Mouse (Mus musculus) myocyte (in vitro differentiated cells): Measurements from ENCODE around the gene Mvd. TPM values are rescaled to one million over a fixed set of nuclear protein-coding genes. Genes with fewer than 3 reads are reported as not detected.
A peak's percentile ranks its signal among the peaks of the same experiment; 100 is the strongest.

Experiments used
- H3K27me3 ChIP-seq: one replicate; pipeline ENCODE4 v1.6.1; 2011; ENCODE audit not compliant: control insufficient read depth, insufficient read depth, insufficient read length
- H3K36me3 ChIP-seq: one replicate; pipeline ENCODE4 v1.6.1; 2011; ENCODE audit not compliant: control insufficient read depth, insufficient read depth
- H3K4me2 ChIP-seq: one replicate; pipeline ENCODE4 v1.6.1; 2011; ENCODE audit warnings: low read depth, control low read depth
- H3K4me3 ChIP-seq: one replicate; pipeline ENCODE4 v1.5.1; 2011; ENCODE audit warnings: mild to moderate bottlenecking, control low read depth, moderate library complexity
- H3K79me2 ChIP-seq: one replicate; pipeline ENCODE4 v1.6.1; 2011; ENCODE audit not compliant: control insufficient read depth, insufficient read depth
- H3ac ChIP-seq: one replicate; pipeline ENCODE4 v1.6.1; 2011; ENCODE audit not compliant: control insufficient read depth, insufficient read length
- CEBPB ChIP-seq: IDR thresholded peaks from 2 replicates; pipeline ENCODE4 v1.6.1; 2011; ENCODE audit warnings: mild to moderate bottlenecking, moderate library complexity; ENCODE audit not compliant: poor library complexity, insufficient read depth, severe bottlenecking
- E2F4 ChIP-seq: IDR thresholded peaks from one replicate; pipeline ENCODE4 v1.6.1; 2011; ENCODE audit warnings: mild to moderate bottlenecking, control low read depth, moderate library complexity; ENCODE audit not compliant: insufficient read depth
- MAX ChIP-seq: IDR thresholded peaks from one replicate; pipeline ENCODE4 v1.6.1; 2011; ENCODE audit warnings: low read depth, mild to moderate bottlenecking, control low read depth
- MYOD1 ChIP-seq, 3 experiments: IDR thresholded peaks; one replicate each; pipeline ENCODE4 v1.6.1; 2011; ENCODE audit warnings: control low read depth in 2 of 3, low read depth in 2 of 3, mild to moderate bottlenecking in 2 of 3, moderate library complexity in 1 of 3; ENCODE audit not compliant: insufficient read length in 2 of 3, control insufficient read depth in 1 of 3
- MYOG ChIP-seq, 3 experiments: IDR thresholded peaks; one replicate each; pipeline ENCODE4 v1.6.1; 2011; ENCODE audit warnings: control low read depth in 2 of 3, low read depth in 2 of 3, mild to moderate bottlenecking in 2 of 3; ENCODE audit not compliant: insufficient read length in 2 of 3, control insufficient read depth in 1 of 3, insufficient read depth in 1 of 3
- POLR2A ChIP-seq: IDR thresholded peaks from one replicate; pipeline ENCODE4 v1.6.1; 2011; ENCODE audit warnings: low read depth, mild to moderate bottlenecking, control low read depth, moderate library complexity; ENCODE audit not compliant: insufficient read length
- POLR2AphosphoS2 ChIP-seq: IDR thresholded peaks from one replicate; pipeline ENCODE4 v1.6.1; 2011; ENCODE audit warnings: low read depth, control low read depth; ENCODE audit not compliant: insufficient read length
- REST ChIP-seq: IDR thresholded peaks from one replicate; pipeline ENCODE4 v1.6.1; 2011; ENCODE audit warnings: mild to moderate bottlenecking, control low read depth, moderate library complexity; ENCODE audit not compliant: insufficient read depth, insufficient read length
- SRF ChIP-seq: IDR thresholded peaks from one replicate; pipeline ENCODE4 v1.6.1; 2011; ENCODE audit warnings: low read depth; ENCODE audit not compliant: control insufficient read depth, insufficient read length
- TCF12 ChIP-seq: IDR thresholded peaks from one replicate; pipeline ENCODE4 v1.6.1; 2011; ENCODE audit warnings: mild to moderate bottlenecking, control low read depth; ENCODE audit not compliant: poor library complexity, insufficient read depth, severe bottlenecking
- TCF3 ChIP-seq: IDR thresholded peaks from one replicate; pipeline ENCODE4 v1.6.1; 2011; ENCODE audit warnings: low read depth, control low read depth; ENCODE audit not compliant: insufficient read length
- USF1 ChIP-seq: IDR thresholded peaks from one replicate; pipeline ENCODE4 v1.6.1; 2011; ENCODE audit warnings: low read depth, mild to moderate bottlenecking, control low read depth, moderate library complexity
- polyA plus RNA-seq: library from polyadenylated mRNA; unstranded; fragments of >200 nt; fragmentation: generic; extraction: Trizol; gene quantifications from one replicate; pipeline ENCODE4 v1.2.1, GENCODE M21; 2012; ENCODE audit warnings: missing spikeins

The Mvd gene
- 85.3 TPM for polyA plus RNA-seq

- Histone ChIP-seq H3K4me3 (peak within 1 kb of the TSS; percentile 65), H3K79me2 (peaks cover 16% of the 10 kb centered on the region), H3K36me3 (peaks cover 4% of the 10 kb centered on the region), H3K27me3 (no peaks in the 10 kb centered on the region), H3K4me2 (peak within 1 kb of the TSS; percentile 91), H3ac (peak within 1 kb of the TSS; percentile 13)
- TF ChIP-seq USF1 (no peak), E2F4 (no peak), POLR2A (peak; percentile 94), CEBPB (no peak), MYOG (IDR thresholded peaks at IDR 0.05; ENCODE audit: control insufficient read depth in 1 of 3, insufficient read depth in 1 of 3, insufficient read length in 2 of 3, low read depth in 2 of 3) (peak in 1 of 3 experiments; percentile 4), TCF12 (no peak), REST (no peak), SRF (peak; percentile 28), POLR2AphosphoS2 (peak; percentile 95), TCF3 (no peak), MYOD1 (IDR thresholded peaks at IDR 0.05; ENCODE audit: control insufficient read depth in 1 of 3, insufficient read length in 2 of 3, low read depth in 2 of 3) (peak in 2 of 3 experiments; percentile 6 to 11)
Measured at GRCm38 (mm10) chr8:122443262-122444006, at the start of gene Mvd. TSS of gene Mvd (minus strand) at chr8:122443422.

GRCm38 (mm10) chr8:122488387-122488786 lies 45.2 kb upstream of the Mvd start:
- TF ChIP-seq POLR2A (no peak), MYOG (IDR thresholded peaks at IDR 0.05; ENCODE audit: control insufficient read depth in 1 of 3, insufficient read depth in 1 of 3, insufficient read length in 2 of 3, low read depth in 2 of 3) (no peak), SRF (no peak), USF1 (no peak), TCF3 (no peak)
- no peak overlapping the region for H3K4me3 ChIP-seq
- no peak overlapping the region for H3K4me2 ChIP-seq
- H3K36me3 ChIP-seq, result peaks cover 42% of the 10 kb centered on the region
- H3K79me2 ChIP-seq, result no peaks in the 10 kb centered on the region
- no peak overlapping the region for H3ac ChIP-seq
- H3K27me3 ChIP-seq, result no peaks in the 10 kb centered on the region

DNA sequence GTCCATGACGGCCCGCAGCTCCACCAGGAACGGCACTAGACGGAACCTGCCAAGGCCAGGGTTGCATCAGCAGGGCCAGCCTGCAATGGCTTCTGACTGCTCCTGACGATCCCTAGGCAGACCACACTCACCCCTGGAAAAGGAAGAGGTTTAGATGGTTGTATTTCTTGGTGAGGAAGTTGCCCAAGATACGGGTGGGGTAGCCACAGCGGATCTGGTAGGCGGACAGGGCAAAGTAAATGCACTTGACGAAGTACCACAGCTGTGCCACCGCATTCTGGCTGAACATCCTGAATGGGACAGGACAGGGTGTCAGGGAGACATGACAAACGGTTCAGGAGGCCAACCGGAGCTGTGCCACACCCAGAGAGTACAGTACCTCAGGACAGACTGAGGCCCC lies 41.6 kb upstream of the Mvd start:
- Histone ChIP-seq H3K36me3 (peaks cover 44% of the 10 kb centered on the region), H3K4me2 (no peak overlapping the region), H3ac (no peak overlapping the region), H3K27me3 (no peaks in the 10 kb centered on the region), H3K79me2 (no peaks in the 10 kb centered on the region), H3K4me3 (no peak overlapping the region)
- TF ChIP-seq TCF12, result no peak
- TF ChIP-seq MAX, result no peak
- TF ChIP-seq USF1, result no peak
- no peak for TF ChIP-seq CEBPB
- TF ChIP-seq POLR2A, result peak; percentile 13
- TF ChIP-seq MYOD1 (IDR thresholded peaks at IDR 0.05; ENCODE audit: control insufficient read depth in 1 of 3, insufficient read length in 2 of 3, low read depth in 2 of 3), result peak in 2 of 3 experiments; percentile 22 to 74
- TF ChIP-seq POLR2AphosphoS2, result peak; percentile 23

DNA sequence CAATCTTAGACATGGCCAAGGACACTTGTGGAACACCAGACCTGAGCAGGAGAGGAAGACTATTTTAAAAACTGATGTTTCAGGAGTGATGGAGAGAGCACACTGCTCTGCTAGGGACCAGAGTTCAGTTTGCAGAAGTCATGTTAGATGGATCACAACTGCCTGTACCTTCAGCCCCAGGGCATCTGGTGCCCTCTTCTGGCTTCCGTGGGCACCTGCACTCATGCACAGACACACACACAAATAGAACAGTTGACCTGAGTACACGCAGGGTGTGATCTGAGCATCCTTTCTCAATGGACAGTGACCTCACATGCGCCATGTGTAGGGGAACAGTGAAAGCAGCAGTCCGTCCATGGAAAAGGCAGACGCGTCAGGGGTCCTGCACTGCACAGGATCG lies 40.7 kb upstream of the Mvd start:
- H3K4me3 ChIP-seq, result no peak overlapping the region
- no peak overlapping the region for H3ac ChIP-seq
- H3K36me3 ChIP-seq, result peaks cover 37% of the 10 kb centered on the region
- no peaks in the 10 kb centered on the region for H3K27me3 ChIP-seq
- TF ChIP-seq POLR2A (no peak), POLR2AphosphoS2 (peak; percentile 63)
- H3K79me2 ChIP-seq, result no peaks in the 10 kb centered on the region
- no peak overlapping the region for H3K4me2 ChIP-seq

DNA sequence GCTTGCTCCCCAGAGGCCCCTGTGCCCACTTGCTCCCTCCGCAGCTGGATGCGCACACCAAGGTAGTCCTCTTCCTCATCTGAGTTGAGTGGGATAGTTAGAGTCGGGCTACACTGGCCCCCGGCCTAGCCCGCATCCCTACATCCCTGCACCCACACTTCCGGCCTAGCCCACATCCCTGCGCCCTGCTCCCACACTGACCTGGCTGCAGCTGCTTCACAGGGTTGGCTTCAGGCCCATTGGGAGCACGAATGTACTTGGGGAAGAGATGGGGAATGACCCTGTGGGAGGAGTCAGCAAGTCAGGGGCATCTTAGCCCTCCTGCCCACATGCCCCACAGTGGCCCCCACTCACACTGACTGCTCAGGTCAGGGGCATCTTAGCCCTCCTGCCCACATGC lies 39.2 kb upstream of the Mvd start:
- H3K79me2 ChIP-seq, result no peaks in the 10 kb centered on the region
- no peaks in the 10 kb centered on the region for H3K27me3 ChIP-seq
- H3K36me3 ChIP-seq, result peaks cover 34% of the 10 kb centered on the region
- no peak overlapping the region for H3K4me2 ChIP-seq
- TF ChIP-seq MYOG (IDR thresholded peaks at IDR 0.05; ENCODE audit: control insufficient read depth in 1 of 3, insufficient read depth in 1 of 3, insufficient read length in 2 of 3, low read depth in 2 of 3), result no peak
- TF ChIP-seq TCF12, result no peak
- peak; percentile 8 for TF ChIP-seq POLR2A
- no peak for TF ChIP-seq TCF3
- peak in 1 of 3 experiments; percentile 19 for TF ChIP-seq MYOD1 (IDR thresholded peaks at IDR 0.05; ENCODE audit: control insufficient read depth in 1 of 3, insufficient read length in 2 of 3, low read depth in 2 of 3)
- TF ChIP-seq CEBPB, result no peak
- TF ChIP-seq SRF, result no peak
- no peak overlapping the region for H3K4me3 ChIP-seq
- H3ac ChIP-seq, result no peak overlapping the region
